Mouse (Mus musculus) C2C12 (cell line): ENCODE data around the gene Unc50.

Experiments
- CTCF ChIP-seq: IDR thresholded peaks from one replicate; pipeline ENCODE4 v1.5.1; 2011; ENCODE audit not compliant: control insufficient read depth, insufficient read depth, insufficient read length
- MYOG ChIP-seq: IDR thresholded peaks from one replicate; pipeline ENCODE4 v1.6.1; 2011; ENCODE audit not compliant: control insufficient read depth, insufficient read length; ENCODE audit errors: extremely low read depth

DNA sequence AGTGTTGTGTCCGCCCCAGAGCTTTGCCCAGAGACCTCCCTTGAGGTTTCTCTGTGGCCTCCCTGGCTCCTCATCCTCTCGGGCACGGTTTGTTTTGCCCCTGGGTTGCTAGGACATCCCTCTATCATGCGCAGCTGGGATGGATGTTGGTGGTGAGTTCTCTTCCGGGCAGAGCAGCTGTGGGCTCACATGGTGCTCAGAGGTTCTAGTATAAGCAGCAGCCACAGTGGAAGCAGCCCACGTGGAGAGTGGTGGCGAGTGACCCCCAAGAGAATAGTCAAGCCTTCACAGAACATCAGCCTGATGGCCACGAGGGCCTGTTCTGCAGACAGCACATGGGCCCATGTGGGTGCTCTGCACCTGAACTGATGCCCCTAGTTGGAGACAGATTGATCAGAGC lies 22.7 kb upstream of the Unc50 start:
- TF ChIP-seq CTCF = no peak
- no peak for TF ChIP-seq MYOG
